Mouse (Mus musculus): ENCODE measurements around the gene Zfp536. TPM values are rescaled to one million over a fixed set of nuclear protein-coding genes. Genes with fewer than 3 reads are reported as not detected.
"Not testable (repeated sequence)": the region's sequence is repeated elsewhere in the genome, so short reads cannot be mapped to it uniquely, and the experiment has no call there.

The Zfp536 gene
- total and polyA plus RNA-seq, 3 experiments: not detected

DNA sequence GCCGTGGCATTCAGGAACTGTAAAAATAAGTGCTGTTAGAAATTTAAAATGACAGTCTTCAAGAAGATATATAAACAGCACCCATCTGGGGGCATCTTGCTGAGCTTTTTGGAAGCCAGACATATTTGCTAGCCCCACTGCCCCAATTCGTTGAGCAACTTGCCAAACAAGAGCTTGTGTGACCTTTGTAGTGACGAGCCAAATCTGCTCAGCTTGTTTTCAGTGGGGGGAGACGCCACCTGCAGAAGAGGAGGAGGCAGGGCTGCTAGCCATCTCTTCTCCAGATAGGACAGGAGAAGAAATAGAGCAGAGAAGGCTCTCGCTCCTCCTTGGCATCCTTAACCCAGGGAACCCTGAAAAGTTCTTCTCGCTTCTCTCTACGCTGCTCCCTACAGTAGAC lies 56.8 kb downstream of the Zfp536 start:
- H3K27me3 ChIP-seq (replicated peaks): no peaks in the 10 kb centered on the region
- no peaks in the 10 kb centered on the region for H3K79me2 ChIP-seq (replicated peaks; ENCODE audit: control insufficient read depth, extremely low read depth, insufficient read depth, poor library complexity, severe bottlenecking)
- H3K9ac ChIP-seq (ENCODE audit: insufficient read depth, low read depth): no peak overlapping the region
- no peak overlapping the region for H3K4me2 ChIP-seq (ENCODE audit: insufficient read depth, low read depth, poor library complexity, severe bottlenecking)
- no peak overlapping the region for H3K4me3 ChIP-seq (replicated peaks in 1 of 3; ENCODE audit: low read depth in 2 of 3, low read length in 2 of 3, poor library complexity in 1 of 3)
- no peak overlapping the region for H3K27ac ChIP-seq (ENCODE audit: insufficient read depth, low read depth)
- DNase-seq (ENCODE audit: extremely low read depth): no peak
- no peaks in the 10 kb centered on the region for H3K4me1 ChIP-seq (ENCODE audit: control insufficient read depth in 1 of 2, insufficient read depth in 2 of 2)
- H3K9me3 ChIP-seq (replicated peaks; ENCODE audit: low read length): peaks cover 83% of the 10 kb centered on the region
- TF ChIP-seq ZMIZ1 (IDR thresholded peaks at IDR 0.05; ENCODE audit: low read depth, low read length): no peak
- TF ChIP-seq MEF2A (IDR thresholded peaks at IDR 0.05; ENCODE audit: borderline replicate concordance, low read depth, low read length): no peak
- no peak for TF ChIP-seq E2F4 (IDR thresholded peaks at IDR 0.05; ENCODE audit: insufficient replicate concordance, low read depth, low read length)
- no peak for TF ChIP-seq POLR2A (IDR thresholded peaks at IDR 0.05; ENCODE audit: low read depth, low read length)
- no peak for TF ChIP-seq UBTF (IDR thresholded peaks at IDR 0.05; ENCODE audit: low read depth, low read length)
- dilution Hi-C loops (cut with MboI; ENCODE audit: extremely low pct_ligation_motif_present, extremely low pct_unique_long_range_greater_than_20kb, low sequenced_read_pairs) (no loop called here), in situ Hi-C loops (cut with MboI; ENCODE audit: low pct_ligation_motif_present, low pct_unique_long_range_greater_than_20kb, low sequenced_read_pairs) (no loop called here)
- H3K36me3 ChIP-seq (replicated peaks in 1 of 2; ENCODE audit: control insufficient read depth in 1 of 2, insufficient read depth in 1 of 2, low read length in 1 of 2): no peaks in the 10 kb centered on the region

DNA sequence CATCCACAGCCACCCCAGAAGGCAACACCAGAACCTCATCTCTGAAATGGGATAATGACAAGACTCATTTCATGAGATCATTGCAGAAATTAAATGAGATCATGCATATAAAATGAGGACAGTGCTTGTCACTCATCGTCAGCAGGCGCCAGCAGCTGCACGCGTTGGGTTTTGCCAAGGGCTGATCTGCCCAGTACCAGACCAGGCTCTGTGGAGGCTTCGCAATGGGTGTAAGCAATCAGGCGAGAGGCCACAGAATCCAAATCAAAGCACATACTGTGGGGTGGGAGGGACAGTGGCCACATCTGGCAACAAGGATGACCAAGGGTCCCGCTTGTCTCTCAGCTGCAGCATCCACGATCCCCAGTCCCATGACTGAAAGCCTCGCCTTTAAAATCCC lies 69.0 kb downstream of the Zfp536 start:
- Histone ChIP-seq H3K4me1 (ENCODE audit: control insufficient read depth in 1 of 2, insufficient read depth in 2 of 2) (no peaks in the 10 kb centered on the region), H3K9me3 (replicated peaks; ENCODE audit: low read length) (peaks cover 71% of the 10 kb centered on the region), H3K36me3 (replicated peaks in 1 of 2; ENCODE audit: control insufficient read depth in 1 of 2, insufficient read depth in 1 of 2, low read length in 1 of 2) (no peaks in the 10 kb centered on the region), H3K27ac (ENCODE audit: insufficient read depth, low read depth) (no peak overlapping the region), H3K4me3 (replicated peaks in 1 of 3; ENCODE audit: low read depth in 2 of 3, low read length in 2 of 3, poor library complexity in 1 of 3) (no peak overlapping the region), H3K4me2 (ENCODE audit: insufficient read depth, low read depth, poor library complexity, severe bottlenecking) (no peak overlapping the region), H3K27me3 (replicated peaks) (no peaks in the 10 kb centered on the region), H3K79me2 (replicated peaks; ENCODE audit: control insufficient read depth, extremely low read depth, insufficient read depth, poor library complexity, severe bottlenecking) (no peaks in the 10 kb centered on the region), H3K9ac (ENCODE audit: insufficient read depth, low read depth) (no peak overlapping the region)
- dilution Hi-C loops (cut with MboI; ENCODE audit: extremely low pct_ligation_motif_present, extremely low pct_unique_long_range_greater_than_20kb, low sequenced_read_pairs) (no loop called here), in situ Hi-C loops (cut with MboI; ENCODE audit: low pct_ligation_motif_present, low pct_unique_long_range_greater_than_20kb, low sequenced_read_pairs) (no loop called here)
- TF ChIP-seq TBP (conservative IDR thresholded peaks at IDR 0.05; ENCODE audit: low read depth, low read length): no peak
- no peak for DNase-seq (ENCODE audit: extremely low read depth)

DNA sequence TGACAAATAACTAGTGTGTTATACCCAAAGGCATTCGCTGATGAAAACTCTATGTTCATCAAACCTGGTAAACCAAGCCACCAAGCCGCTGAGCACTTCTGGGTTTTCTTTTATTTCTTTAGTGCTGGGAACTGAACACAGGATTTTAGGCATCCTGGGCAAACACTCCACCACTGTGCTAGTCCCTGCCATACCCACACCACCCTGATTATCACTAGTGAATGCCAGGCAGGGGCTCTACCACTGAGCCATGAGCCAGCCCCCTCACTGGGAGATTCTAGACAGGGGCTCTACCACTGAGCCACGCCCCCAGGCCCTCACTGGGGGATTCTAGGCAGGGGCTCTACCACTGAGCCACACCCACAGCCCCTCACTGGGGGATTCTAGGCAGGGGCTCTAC lies 76.1 kb downstream of the Zfp536 start:
- H3K4me3 ChIP-seq (replicated peaks in 1 of 3; ENCODE audit: low read depth in 2 of 3, low read length in 2 of 3, poor library complexity in 1 of 3); DNase-seq (ENCODE audit: extremely low read depth); H3K27me3 ChIP-seq (replicated peaks); H3K27ac ChIP-seq (ENCODE audit: insufficient read depth, low read depth); H3K36me3 ChIP-seq (replicated peaks in 1 of 2; ENCODE audit: control insufficient read depth in 1 of 2, insufficient read depth in 1 of 2, low read length in 1 of 2); in situ Hi-C loops (cut with MboI; ENCODE audit: low pct_ligation_motif_present, low pct_unique_long_range_greater_than_20kb, low sequenced_read_pairs); H3K9ac ChIP-seq (ENCODE audit: insufficient read depth, low read depth); H3K79me2 ChIP-seq (replicated peaks; ENCODE audit: control insufficient read depth, extremely low read depth, insufficient read depth, poor library complexity, severe bottlenecking); dilution Hi-C loops (cut with MboI; ENCODE audit: extremely low pct_ligation_motif_present, extremely low pct_unique_long_range_greater_than_20kb, low sequenced_read_pairs); H3K4me1 ChIP-seq (ENCODE audit: control insufficient read depth in 1 of 2, insufficient read depth in 2 of 2); H3K4me2 ChIP-seq (ENCODE audit: insufficient read depth, low read depth, poor library complexity, severe bottlenecking): not testable (repeated sequence)
- peaks cover 70% of the 10 kb centered on the region for H3K9me3 ChIP-seq (replicated peaks; ENCODE audit: low read length)

DNA sequence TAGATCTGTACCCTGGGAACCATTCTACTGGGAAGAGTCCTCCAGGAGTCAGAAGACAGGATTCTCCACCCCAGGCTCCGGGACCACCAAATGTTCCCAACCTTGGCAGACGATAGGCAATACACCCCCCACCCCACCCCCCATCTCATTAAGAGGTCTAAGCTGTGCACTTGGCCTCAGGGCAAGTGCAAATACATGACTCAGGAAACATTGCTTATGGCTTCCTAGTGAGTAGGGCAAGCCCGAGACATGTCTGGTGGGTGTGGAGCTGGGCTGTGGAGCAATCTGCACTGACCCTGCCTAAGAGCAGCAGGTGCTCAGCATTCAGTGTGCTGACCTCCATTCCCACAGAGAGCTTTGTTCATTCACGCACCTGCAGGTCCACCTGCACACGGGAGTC lies 78.4 kb downstream of the Zfp536 start:
- Histone ChIP-seq H3K4me1 (ENCODE audit: control insufficient read depth in 1 of 2, insufficient read depth in 2 of 2) (no peaks in the 10 kb centered on the region), H3K4me2 (ENCODE audit: insufficient read depth, low read depth, poor library complexity, severe bottlenecking) (no peak overlapping the region), H3K36me3 (replicated peaks in 1 of 2; ENCODE audit: control insufficient read depth in 1 of 2, insufficient read depth in 1 of 2, low read length in 1 of 2) (no peaks in the 10 kb centered on the region), H3K27me3 (replicated peaks) (no peaks in the 10 kb centered on the region), H3K79me2 (replicated peaks; ENCODE audit: control insufficient read depth, extremely low read depth, insufficient read depth, poor library complexity, severe bottlenecking) (no peaks in the 10 kb centered on the region), H3K9ac (ENCODE audit: insufficient read depth, low read depth) (no peak overlapping the region), H3K9me3 (replicated peaks; ENCODE audit: low read length) (peaks cover 81% of the 10 kb centered on the region), H3K4me3 (replicated peaks in 1 of 3; ENCODE audit: low read depth in 2 of 3, low read length in 2 of 3, poor library complexity in 1 of 3) (no peak overlapping the region), H3K27ac (ENCODE audit: insufficient read depth, low read depth) (no peak overlapping the region)
- dilution Hi-C loops (cut with MboI; ENCODE audit: extremely low pct_ligation_motif_present, extremely low pct_unique_long_range_greater_than_20kb, low sequenced_read_pairs) (no loop called here), in situ Hi-C loops (cut with MboI; ENCODE audit: low pct_ligation_motif_present, low pct_unique_long_range_greater_than_20kb, low sequenced_read_pairs) (no loop called here)
- DNase-seq (ENCODE audit: extremely low read depth): no peak
- TF ChIP-seq EP300 (IDR thresholded peaks at IDR 0.05; ENCODE audit: low read length): no peak
- TF ChIP-seq BHLHE40 (IDR thresholded peaks at IDR 0.05; ENCODE audit: low read depth, low read length): no peak
- TF ChIP-seq MXI1 (IDR thresholded peaks at IDR 0.05; ENCODE audit: low read depth, low read length): no peak
- no peak for TF ChIP-seq MAZ (IDR thresholded peaks at IDR 0.05; ENCODE audit: low read depth, low read length)
- TF ChIP-seq SMC3 (IDR thresholded peaks at IDR 0.05; ENCODE audit: low read depth, low read length): no peak
- TF ChIP-seq RCOR1 (conservative IDR thresholded peaks at IDR 0.05; ENCODE audit: low read depth, low read length): no peak
- no peak for TF ChIP-seq ZC3H11A (IDR thresholded peaks at IDR 0.05; ENCODE audit: low read depth, low read length)
- no peak for TF ChIP-seq POLR2AphosphoS2 (IDR thresholded peaks at IDR 0.05; ENCODE audit: low read depth, low read length)
- no peak for TF ChIP-seq SIN3A (IDR thresholded peaks at IDR 0.05; ENCODE audit: low read length)
- TF ChIP-seq GABPA (IDR thresholded peaks at IDR 0.05; ENCODE audit: insufficient replicate concordance, low read depth, low read length): no peak
- no peak for TF ChIP-seq IRF4 (IDR thresholded peaks at IDR 0.05; ENCODE audit: low read depth, low read length)
- TF ChIP-seq MYC (IDR thresholded peaks at IDR 0.05; ENCODE audit: low read depth, low read length): no peak
- TF ChIP-seq NELFE (IDR thresholded peaks at IDR 0.05; ENCODE audit: low read depth, low read length): no peak

Measured in CH12.LX (cell line).